Mouse (Mus musculus) right cerebral cortex, adult 18-20 months (tissue): Measurements from ENCODE around the gene Gpatch4.
A peak's percentile ranks its signal among the peaks of the same experiment; 100 is the strongest.

ENCODE experiments used
- DNase-seq: peaks from one replicate; pipeline ENCODE4 v3.0.0; 2022; ENCODE audit warnings: mixed read lengths

Gpatch4 gene

GRCm38 (mm10) chr3:88042661-88043421, at the start of gene Gpatch4:
Gene Gpatch4, plus strand, starts transcription at chr3:88043108.
- peak; percentile 92 for DNase-seq

DNA sequence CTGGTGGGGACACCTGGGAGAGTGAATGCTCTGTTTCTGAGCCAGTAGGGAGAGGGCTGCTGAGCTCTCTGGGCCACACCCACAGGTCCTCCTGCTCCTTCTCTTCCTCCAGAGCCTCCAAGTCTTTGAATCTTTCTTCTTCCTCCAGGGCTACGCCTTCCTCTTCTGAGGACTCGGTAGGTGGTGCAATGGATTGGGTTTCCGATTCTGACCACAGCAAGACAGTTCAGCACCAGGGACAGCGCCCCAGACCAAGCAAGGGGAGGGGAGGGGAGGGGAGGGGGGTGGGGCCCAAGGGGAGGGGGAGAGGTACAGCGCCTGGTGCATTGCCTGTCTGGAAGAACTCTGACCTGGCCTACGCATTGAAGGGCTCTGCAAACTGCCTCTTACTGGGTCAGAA, 49.5 kb upstream of the Gpatch4 start:
- no peak for DNase-seq

DNA sequence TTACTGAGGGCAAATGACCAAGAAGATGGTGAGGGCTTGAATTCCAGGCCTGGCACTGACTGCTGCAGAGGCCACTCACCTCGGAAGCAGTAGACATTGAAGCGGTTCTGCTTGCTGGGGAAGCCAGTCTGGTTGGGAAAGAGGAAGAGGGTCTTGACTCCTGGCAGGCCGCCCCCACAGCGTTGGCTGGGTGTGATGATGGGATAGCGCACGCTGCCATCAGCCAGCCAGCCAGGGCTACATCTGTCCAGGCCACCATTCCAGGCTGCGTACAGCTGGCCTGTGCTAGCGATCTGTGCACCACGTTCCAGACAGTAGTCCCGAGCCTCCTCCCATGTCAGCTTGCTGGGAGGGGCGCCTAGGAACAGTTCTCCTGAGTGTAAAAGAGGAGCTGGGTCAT, 47.6 kb upstream of the Gpatch4 start:
- DNase-seq, result no peak

DNA sequence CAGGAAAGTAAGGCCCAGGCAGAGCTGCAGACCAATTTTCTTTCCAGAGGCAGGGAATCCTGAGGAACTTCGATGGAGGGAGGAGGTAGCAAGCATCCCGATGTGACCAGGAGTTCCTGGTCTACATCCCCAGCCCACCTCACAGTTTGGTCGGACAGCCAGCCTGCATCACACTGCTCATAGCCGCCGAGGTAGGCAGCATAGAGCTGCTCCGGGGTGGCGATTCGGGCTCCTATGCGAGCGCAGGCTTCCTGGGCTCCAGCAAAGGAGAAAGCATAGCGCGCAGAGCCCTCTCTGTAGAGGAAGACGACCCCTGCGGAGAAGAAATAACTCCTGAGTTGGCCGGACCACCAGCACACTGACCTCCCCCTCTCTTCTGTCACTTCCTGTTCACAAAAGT, 46.5 kb upstream of the Gpatch4 start:
- no peak for DNase-seq

DNA sequence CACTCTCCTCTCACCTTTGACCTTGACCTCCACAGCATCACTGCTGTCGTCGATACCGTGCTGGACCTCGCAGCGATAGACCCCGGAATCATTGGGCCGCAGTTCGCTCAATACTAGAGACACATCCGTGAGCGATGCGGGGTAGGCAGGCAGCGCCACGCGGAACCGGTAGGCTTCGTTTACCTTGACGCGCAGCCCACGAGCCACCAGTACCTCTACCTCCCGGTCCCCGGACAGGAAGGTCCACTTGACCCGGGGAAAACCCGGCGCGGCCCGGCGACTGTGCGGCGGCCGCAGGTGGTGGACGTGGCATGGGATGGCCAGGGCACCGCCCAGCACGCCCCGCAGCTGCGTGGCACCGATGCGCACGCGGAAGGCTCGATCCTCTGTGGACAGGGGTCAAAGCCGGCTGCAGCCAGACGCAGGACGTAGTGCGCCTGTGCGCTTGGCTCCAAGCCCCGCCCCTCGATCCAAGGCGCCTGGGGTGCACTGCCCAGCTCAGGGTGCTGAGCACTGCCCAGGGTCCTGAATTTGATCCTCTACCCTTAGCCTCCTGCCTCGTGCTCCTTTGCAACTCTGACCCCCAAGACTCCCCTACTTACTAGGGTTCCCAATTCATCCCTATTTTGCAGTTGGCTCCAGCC, 45.8 kb upstream of the Gpatch4 start:
- no peak for DNase-seq

GRCm38 (mm10) chr3:87998747-87999146, 44.2 kb upstream of the Gpatch4 start:
- peak; percentile 65 for DNase-seq

DNA sequence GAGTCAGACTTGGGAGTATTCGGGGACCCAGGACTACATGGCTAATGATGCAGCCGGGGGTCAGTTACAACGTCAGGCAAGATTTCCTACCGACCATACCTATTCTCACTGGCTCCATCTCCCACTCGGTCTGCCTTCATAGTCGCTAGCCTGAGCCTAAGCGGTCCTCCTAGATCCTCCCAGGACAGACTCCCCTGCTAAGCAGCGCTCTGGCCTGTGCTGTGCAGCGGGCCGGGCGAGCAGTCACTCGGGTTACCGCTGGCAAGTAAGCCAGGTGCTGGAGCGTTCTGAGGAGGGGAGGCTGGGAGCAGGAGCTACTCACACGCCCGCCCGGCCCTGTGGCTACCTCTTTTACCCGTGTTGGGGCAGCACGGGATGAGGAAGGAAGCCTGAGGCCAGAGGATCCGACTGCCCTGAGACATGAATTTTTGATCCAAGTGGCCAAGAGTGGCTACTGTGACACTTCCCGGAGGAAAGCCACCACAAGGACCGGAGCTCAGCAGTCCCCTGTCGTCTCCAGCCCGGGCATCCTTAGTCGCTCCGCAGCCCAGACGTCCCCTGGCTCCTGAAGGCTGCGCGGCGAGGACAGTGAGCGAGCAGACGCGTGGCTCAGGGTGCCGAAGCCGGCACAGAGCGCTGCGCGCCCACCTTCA, 43.5 kb upstream of the Gpatch4 start:
- DNase-seq, result no peak

GRCm38 (mm10) chr3:88000181-88000580, 42.7 kb upstream of the Gpatch4 start, which contains the start of gene Bcan:
Gene Bcan, minus strand, starts transcription at chr3:88000230.
- DNase-seq, result peak; percentile 60

DNA sequence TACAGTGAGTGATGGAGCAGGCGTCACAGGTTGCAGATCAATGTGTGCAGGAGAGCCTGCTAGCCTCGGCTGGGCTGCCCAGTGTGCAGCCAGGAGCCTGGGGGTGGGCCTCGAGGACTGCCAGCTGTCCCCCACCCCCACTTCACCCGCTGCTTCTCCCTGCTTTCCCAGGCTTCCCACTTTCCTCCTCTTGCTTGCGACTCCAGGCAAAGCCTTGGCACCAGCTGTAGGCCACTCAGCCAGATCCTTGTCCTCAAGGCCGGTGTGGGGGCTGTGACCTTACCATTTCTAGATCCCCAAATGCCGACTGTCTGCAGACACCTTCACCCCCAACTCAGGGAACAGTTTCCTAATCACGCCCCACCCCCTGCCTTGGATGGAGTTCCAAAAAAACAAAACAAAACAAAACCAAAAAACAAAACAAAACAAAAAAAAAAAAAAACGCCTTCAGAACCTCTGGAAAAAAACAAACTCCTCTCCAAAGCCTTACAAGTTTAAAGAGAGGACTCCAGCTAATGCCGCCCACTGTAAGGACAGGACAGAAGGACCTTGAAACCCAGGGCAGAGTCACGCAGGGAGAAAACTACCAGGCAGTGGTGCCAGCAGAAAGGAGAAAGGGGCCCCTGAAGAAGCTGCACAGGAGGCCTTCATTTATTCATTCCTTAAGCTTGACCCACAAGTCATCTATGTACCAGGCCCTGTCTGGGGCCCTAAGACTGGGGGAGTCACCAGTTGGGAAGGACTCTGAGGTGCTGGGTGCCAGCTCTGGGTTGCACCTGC, 41.9 kb upstream of the Gpatch4 start:
- DNase-seq, result no peak

GRCm38 (mm10) chr3:88002291-88002976, 40.5 kb upstream of the Gpatch4 start:
- no peak for DNase-seq

- no peak for DNase-seq
These were observed 36.8 kb upstream of the Gpatch4 start for GRCm38 (mm10) chr3:88005822-88006786.

DNA sequence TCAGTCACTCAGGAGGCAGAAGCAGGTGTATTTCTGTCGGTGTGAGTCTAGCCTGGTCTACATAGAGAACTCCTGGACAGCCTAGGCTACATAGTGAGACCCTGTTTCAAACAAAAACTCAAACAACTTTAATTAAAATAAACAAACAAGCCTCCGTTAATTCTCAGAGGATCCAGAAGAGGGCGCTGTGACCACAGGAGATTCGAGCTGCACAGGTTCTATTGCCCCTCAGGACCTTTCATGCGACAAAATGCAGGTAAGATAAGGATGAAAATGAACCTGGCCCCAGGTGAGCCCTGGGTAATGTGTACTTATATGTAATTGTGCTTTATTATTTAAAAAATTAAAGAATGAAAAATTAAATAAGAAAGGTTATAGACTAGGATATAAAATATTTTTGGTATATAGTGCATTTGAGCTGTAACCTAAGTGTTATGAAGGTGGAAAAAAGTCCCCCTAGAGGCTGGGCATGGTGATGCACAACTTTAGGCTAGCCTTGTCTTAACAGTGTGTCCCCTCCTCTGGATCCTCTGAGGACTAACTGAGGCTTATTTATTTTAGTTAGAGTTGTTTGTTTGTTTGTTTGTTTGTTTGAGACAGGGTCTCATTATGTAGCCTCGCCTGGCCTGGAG, 32.2 kb upstream of the Gpatch4 start:
- DNase-seq, result no peak

DNA sequence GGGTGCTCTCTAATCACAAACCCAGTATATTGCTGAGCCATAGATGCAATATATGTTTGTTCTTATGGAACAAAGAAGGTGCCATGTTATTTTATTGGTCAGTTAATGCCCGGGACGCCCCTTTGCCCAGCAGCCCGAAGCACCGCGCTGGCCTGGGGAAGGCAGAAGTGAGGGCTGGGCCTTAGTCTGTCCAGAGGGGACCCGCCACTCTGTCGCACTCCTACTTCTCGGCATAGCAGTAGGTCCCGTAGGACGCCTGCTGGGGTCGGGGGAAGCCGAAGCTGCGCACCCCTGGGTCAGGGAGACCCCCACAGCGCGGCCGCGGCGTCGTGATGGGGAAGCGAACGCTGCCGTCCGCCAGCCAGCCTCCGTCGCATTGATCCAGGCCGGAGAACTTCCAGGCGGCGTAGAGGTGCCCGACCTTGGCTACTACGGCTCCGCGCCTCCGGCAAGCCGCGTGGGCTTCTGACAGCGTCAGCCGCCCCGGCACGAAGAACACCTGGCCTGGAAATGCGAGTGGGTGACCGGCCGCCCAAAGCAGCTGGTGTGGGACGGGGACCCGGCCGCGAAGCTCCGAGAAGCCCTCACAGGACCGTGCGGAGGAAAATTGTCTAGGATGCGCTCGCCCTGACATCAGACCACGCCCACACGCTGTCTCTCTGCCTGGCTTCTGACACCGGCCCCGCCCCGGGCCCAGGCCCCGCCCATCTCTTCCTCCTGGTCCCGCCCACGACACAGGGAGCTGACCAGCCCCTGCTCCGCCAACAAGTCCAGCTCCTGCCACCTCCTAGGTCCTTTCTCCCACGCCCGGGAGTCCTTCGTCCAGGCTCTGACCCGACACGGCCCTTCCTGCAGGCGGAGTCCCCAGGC, 20.4 kb upstream of the Gpatch4 start:
- DNase-seq, result peak; percentile 85

GRCm38 (mm10) chr3:88023192-88024074, 19.5 kb upstream of the Gpatch4 start:
- DNase-seq, result no peak

GRCm38 (mm10) chr3:88026823-88027222, 16.1 kb upstream of the Gpatch4 start:
- DNase-seq, result no peak

DNA sequence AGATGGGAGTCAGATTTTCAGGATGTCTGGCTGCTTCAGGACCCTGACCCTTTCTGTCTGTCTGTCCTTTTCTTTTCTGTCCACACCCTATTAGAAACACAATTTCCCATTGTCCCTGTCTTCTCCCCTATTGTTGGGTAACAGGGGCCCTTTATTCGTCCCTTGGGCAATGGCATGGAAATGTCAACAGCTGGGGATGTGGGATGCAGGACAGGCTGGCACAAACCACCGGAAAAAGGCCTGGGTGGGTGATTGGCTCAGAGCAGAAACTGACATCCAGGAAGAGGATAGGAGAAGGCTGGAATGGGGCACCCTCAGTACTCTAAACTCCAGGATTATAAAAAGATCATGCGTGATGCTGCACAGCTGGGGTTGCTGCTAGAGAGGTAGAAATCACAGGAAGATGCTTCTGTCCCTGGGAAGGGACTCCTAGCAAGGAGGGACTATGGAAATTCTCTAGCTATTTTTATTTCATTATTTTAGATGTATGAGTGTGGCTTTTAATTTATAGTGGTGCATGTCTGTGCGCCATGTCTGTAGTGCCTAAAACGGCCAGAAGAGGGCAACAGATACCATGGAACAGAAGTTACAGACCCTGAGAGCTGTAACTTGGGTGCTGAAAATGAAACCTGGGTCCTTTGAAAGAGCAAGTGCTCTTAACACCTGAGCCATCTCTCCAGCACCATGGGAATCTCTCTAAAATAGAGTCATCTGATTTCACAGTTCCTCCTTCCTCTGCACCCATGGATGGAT, 15.3 kb upstream of the Gpatch4 start, which contains the start of gene Hapln2:
Hapln2 (minus strand) TSS at position 150 of the 753 bp plus-strand sequence.
- peak; percentile 48 for DNase-seq

GRCm38 (mm10) chr3:88030608-88031395, 12.1 kb upstream of the Gpatch4 start:
- peak; percentile 71 for DNase-seq
